Mouse (Mus musculus) thymus, postnatal 4 days (tissue): ENCODE results near the gene Gm42957.
"Not testable (repeated sequence)": the region's sequence is repeated elsewhere in the genome, so short reads cannot be mapped to it uniquely, and the experiment has no call there.

Experiments
- DNase-seq: peaks from one replicate; pipeline ENCODE4 v3.0.0; 2021

The Gm42957 gene

GRCm38 (mm10) chr3:96629729-96630600, 5.3 kb upstream of the Gm42957 start, which contains the start of gene Rbm8a:
TSS of gene Rbm8a (plus strand) at chr3:96629933.
- peak; percentile 94 for DNase-seq

GRCm38 (mm10) chr3:96632058-96632457, 3.2 kb upstream of the Gm42957 start:
- DNase-seq, result no peak

- no peak for DNase-seq
Observed at GRCm38 (mm10) chr3:96634015-96634414, 1.3 kb upstream of the Gm42957 start.

- no peak for DNase-seq
Observed at GRCm38 (mm10) chr3:96635906-96636305, 632 bp downstream of the Gm42957 start.

DNA sequence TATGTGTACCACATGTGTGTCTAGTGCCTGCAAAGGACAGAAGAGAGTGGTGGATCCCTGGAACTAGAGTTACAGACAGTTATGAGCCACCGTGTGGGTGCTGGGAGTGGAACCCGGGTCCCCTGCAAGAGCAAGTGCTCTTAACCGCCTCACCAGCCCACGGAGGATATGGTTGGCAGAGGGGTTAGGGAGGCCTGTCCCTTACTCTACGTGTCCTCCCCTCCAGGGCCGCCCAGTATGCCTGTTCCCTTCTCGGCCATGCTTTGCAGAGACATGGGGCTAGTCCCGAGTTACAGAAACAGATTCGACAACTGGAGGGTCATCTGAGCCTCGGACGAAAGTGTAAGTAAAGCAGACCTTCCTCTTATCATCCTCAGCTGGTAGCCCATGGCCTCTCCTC, 1.2 kb downstream of the Gm42957 start:
- DNase-seq, result peak; percentile 19

DNA sequence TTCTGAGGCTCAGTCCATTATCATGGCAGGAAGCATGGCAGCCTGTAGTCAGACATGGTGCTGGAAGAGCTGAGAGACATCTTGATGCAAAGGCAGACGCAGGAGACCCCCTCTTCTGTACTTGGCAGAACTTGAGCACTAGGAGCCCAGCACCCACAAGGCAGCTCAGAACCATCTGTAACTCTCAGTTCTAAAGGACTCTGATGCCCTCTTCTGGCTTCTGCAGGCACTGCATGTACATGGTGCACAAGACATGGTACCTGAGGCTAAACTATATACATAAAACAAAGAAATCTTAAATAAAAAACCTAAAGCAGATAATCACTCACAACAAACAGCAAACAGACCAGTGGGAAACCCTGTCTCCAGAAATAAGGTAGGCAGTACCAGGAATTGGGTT, 3.9 kb downstream of the Gm42957 start:
- DNase-seq, result peak; percentile 85

DNA sequence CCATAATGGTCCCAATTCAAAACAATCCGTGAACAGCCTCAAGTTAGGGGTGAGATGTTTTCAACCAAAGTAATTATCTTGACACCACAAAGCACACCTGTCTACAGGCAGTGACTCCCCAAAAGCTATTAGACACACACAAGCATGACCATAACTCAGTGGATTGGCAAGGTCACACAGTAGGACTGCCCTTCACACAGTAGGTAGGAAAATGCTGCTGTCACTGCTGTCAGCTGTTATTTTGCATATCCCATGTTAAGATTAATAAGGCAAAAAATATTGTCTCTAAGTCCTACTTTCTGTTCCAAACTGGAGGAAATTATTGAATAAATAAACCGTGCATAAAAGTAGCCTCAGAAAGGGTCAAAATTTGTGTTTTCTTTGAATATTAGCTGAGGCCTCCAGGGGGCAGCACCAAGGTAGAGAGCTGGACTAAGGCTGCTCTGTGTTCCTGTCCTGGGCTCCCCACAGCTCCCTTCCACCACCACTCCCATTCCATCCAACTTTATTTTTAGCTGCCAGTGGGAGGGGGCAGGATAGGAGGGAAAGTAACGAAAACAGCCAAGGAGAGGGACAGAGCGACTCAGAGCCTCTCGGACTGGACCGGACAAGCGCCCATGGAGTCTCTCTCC, 9.9 kb downstream of the Gm42957 start, which contains the start of gene Itga10:
Itga10 (plus strand) TSS at position 567 of the 632 bp plus-strand sequence.
- peak; percentile 55 for DNase-seq

DNA sequence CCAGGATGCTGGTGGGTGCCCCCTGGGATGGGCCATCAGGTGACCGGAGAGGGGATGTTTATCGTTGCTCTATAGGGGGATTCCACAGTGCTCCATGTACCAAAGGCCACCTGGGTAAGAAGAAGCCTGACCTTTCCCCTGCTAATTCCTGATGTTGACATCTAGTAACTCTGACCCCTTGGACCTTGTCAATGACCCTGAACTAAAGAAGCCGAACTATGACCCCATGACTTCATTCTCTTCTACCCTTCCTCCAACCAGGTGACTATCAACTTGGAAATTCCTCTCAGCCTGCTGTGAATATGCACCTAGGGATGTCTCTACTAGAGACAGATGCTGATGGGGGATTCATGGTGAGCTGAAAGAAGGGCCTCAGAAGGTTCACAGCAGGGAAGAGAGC, 12.1 kb downstream of the Gm42957 start:
- no peak for DNase-seq

DNA sequence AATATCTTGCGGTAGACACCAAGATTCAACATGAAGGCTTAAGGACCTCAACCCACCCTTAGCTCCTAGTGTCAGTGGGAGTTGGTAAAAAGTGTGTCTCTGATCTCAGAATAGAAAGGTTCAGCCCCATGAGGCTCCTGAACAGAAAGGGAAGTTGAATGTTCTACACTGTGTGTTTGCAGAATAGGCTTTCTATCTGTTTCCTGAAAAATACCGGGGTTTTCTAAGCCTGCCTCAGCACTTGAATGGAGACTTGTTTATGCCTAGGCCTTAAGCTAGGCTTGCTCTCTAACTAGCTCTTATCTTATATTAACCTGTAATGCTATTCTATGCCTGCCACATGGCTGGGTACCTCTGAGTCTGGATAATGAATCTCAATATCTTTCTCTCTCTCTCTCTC, 25.6 kb downstream of the Gm42957 start:
- no peak for DNase-seq

DNA sequence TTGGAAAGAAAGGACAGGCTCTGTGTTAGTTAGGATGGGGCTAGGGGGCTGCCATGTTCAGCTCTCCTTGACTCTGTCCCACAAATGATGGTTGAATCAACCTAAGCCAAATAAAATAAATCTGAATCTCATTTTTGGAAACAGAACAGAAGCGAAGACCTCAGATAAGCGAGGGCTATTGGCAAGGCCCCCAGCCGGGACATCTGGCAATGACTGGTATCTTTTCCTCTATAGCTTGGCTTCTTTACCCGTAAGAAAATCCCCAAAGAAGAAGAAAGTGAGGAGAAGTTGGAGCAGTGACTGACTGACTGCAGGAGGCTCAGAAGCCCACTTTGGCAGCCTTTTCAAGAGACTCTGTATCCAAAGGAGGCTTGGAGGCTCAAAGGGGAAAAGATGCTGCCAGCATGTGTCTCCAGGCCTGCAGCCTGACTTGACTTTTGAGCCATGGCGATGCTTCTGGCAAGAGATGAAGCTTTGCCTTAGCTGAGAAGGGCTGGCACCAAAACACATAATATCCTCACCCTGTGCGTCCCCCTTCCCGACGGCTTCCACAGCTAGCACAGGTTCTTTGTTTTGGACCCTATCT, 27.6 kb downstream of the Gm42957 start:
- no peak for DNase-seq

GRCm38 (mm10) chr3:96663432-96664239, 28.4 kb downstream of the Gm42957 start:
- peak; percentile 83 for DNase-seq

DNA sequence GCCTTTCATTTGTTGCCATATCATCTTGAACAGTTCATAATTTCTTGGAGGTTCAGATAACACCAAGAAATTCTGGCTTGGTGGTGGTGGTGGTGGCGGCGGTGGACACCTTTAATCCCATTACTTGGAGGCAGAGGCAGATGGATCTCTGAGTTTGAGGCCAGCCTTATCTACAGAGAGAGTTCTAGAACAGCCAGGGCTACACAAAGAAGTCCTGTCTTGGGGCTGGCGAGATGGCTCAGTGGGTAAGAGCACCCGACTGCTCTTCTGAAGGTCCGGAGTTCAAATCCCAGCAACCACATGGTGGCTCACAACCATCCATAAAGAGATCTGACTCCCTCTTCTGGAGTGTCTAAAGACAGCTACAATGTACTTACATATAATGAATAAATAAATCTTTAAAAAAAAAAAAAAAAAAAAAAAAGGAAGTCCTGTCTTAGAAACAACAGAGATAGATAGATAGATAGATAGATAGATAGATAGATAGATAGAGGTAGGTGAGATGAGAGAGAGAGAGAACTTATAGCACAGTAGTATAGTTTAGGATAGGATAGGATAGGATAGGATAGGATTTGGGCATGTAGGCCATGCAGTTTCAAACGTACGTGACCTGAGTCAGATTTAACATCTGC, 30.6 kb downstream of the Gm42957 start:
- not testable (repeated sequence) for DNase-seq

DNA sequence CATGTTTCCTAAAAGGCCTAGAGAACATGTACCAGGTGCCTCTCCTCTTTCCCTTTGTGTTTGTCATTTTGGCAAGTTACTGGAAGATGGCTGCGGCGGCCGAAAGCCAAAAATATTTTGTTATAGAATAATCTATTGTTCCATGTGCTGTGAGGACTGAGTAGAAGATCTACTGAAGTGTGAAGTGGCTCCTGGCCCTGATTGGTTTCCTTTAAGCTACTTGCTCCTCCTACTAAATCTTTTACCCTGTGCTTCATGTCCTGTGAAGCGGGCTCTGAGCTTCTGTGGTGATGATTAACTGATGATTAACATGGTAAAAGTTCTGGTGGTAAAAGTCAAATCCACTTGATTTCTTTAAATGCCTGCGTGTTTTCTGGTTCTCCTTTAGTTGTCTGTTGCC, 31.6 kb downstream of the Gm42957 start:
- no peak for DNase-seq

- peak; percentile 61 for DNase-seq
Observed at GRCm38 (mm10) chr3:96667316-96667715, 32.0 kb downstream of the Gm42957 start.

DNA sequence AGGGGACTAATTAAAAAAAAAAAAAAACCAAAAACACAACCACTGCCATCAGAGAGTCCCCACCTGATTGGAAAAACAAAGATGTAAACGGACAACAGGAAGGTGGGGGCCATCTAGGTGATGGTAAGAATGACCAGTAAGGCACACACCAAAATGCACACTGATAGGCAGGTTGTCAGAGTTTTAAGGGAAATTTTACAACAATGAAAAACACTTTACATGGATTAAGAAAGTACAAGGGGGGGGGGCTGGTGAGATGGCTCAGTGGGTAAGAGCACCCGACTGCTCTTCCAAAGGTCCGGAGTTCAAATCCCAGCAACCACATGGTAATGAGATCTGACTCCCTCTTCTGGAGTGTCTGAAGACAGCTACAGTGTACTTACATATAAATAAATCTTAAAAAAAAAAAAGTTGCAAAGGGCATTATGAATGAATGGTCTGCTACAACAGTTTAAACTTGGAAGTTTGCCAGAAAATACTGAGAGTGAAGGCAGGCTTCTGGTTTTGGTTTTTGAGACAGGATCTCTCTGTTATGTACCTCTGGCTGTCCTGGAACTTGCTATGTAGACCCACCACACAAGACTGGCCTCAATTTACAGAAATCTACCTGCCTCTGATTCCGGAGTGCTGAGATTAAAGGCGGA, 33.3 kb downstream of the Gm42957 start:
- DNase-seq, result no peak

GRCm38 (mm10) chr3:96669727-96670468, 34.6 kb downstream of the Gm42957 start, which contains the start of gene Ankrd35:
TSS of gene Ankrd35 (plus strand) at chr3:96670131.
- DNase-seq, result peak; percentile 81

GRCm38 (mm10) chr3:96671519-96671918, 36.2 kb downstream of the Gm42957 start:
- DNase-seq, result no peak

DNA sequence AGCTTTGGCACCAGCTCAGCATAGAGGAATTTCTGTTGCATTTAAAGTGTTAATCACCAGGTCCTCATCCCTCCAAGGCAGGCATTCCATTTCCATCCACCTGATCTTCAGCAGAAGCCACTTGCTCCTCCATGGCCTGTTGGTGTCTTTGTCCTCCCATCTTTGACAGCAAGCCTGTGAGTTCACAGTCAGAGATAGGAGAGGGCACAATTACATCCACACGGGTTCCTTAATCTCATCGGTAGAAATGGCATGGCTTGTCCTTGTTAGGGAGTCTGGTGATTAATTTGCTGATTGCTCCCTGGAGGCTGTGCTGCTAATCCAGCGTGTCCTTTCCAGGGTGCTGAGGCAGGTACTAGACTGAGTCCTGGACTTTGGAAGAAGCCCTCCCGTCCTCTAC, 38.2 kb downstream of the Gm42957 start:
- no peak for DNase-seq

GRCm38 (mm10) chr3:96674442-96674841, 39.2 kb downstream of the Gm42957 start:
- no peak for DNase-seq

DNA sequence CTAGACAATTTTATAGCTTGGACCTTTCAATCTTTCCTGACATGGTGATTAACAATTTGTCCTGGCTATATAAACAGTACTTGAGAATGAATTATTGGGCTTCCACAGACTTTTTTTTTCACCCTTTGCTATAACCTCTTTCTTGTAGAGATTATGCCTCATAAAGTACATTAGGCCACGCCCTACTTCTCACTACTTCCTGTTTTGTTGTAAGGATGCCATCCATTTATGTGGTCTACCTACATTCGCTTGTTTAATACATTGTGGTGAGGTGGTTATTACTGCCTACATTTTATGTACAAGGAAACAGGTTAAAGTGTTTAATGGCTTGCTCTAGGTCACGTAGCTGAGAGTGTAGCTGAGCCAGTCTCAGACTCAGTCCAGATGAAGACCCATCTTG, 39.9 kb downstream of the Gm42957 start:
- DNase-seq, result no peak

DNA sequence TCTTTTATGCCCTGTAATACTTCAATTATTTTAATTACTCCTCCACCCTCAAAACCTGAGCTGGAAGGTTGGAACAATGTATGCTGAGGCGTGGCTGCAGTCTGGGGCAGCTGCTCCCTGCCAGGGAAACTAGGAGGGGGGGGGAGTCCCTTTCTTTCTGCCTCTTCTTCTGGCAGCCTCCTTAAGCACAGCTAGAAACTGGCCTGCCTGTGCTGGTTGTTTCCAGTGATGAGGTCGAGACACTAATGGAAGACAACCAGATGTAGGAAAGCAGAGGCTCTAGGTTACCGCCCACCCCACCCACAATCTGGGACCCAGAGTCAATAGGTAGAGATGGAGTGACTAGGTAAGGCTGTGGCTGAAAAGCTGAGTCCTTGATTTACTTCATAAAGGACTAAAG, 40.4 kb downstream of the Gm42957 start:
- DNase-seq, result no peak
